Mouse (Mus musculus) stomach, postnatal 0 days (tissue): ENCODE data around the gene Gsg1l.

ENCODE experiments used
- CTCF ChIP-seq: IDR thresholded peaks from 2 replicates; pipeline ENCODE4 v1.5.1; 2016; ENCODE audit warnings: antibody characterized with exemption, low read depth, mild to moderate bottlenecking, moderate library complexity
- EP300 ChIP-seq: optimal IDR thresholded peaks from 2 replicates; pipeline ENCODE3; 2016; ENCODE audit warnings: antibody characterized with exemption

- TF ChIP-seq CTCF, result no peak
- TF ChIP-seq EP300, result no peak
Observed at GRCm38 (mm10) chr7:126039847-126040246, 42.4 kb downstream of the Gsg1l start.
